Mouse (Mus musculus) MEL (cell line): Measurements from ENCODE around the gene Gm21976. TPM values are rescaled to one million over a fixed set of nuclear protein-coding genes. Genes with fewer than 3 reads are reported as not detected.

Experiments used
- DNase-seq: peaks from one replicate; pipeline ENCODE4 v3.0.0; 2011; ENCODE audit warnings: low read depth, low spot score
- H3K27ac ChIP-seq: 2 replicates; pipeline ENCODE4 v1.5.1; 2012; ENCODE audit warnings: low read depth, mild to moderate bottlenecking, control low read depth, low read length, moderate library complexity; ENCODE audit not compliant: control insufficient read depth
- H3K27me3 ChIP-seq, 2 experiments: fragments of 150-350 bp in 1 of 2; sonication (generic) in 1 of 2; 2 replicates each; pipeline ENCODE4 v1.6.1; 2012; ENCODE audit warnings: low read length in 2 of 2, mild to moderate bottlenecking in 2 of 2, improper control_type of control experiment in 1 of 2, moderate library complexity in 1 of 2; ENCODE audit not compliant: insufficient read depth in 2 of 2, control insufficient read depth in 1 of 2
- H3K36me3 ChIP-seq, 2 experiments: 2 replicates each; pipeline ENCODE4 v1.6.1; 2012 to 2014; ENCODE audit warnings: low read length in 2 of 2, improper control_type of control experiment in 1 of 2, inconsistent platforms in 1 of 2, mild to moderate bottlenecking in 1 of 2; ENCODE audit not compliant: insufficient read depth in 2 of 2, control insufficient read depth in 1 of 2
- H3K4me1 ChIP-seq, 2 experiments: fragments of 150-350 bp in 1 of 2; sonication (generic) in 1 of 2; 2 replicates each; pipeline ENCODE4 v1.6.1; 2012; ENCODE audit warnings: low read length in 2 of 2, improper control_type of control experiment in 1 of 2, mild to moderate bottlenecking in 1 of 2; ENCODE audit not compliant: insufficient read depth in 2 of 2, control insufficient read depth in 1 of 2
- H3K4me3 ChIP-seq, 2 experiments: fragments of 150-350 bp in 1 of 2; sonication (generic) in 1 of 2; 2 replicates each; pipeline ENCODE4 v1.5.1; 2012; ENCODE audit warnings: low read depth in 2 of 2, low read length in 2 of 2, mild to moderate bottlenecking in 2 of 2, moderate library complexity in 2 of 2, control low read depth in 1 of 2, improper control_type of control experiment in 1 of 2; ENCODE audit not compliant: control insufficient read depth in 1 of 2, insufficient read depth in 1 of 2
- H3K79me2 ChIP-seq: 2 replicates; pipeline ENCODE4 v1.6.1; 2012; ENCODE audit warnings: mild to moderate bottlenecking, low read length, moderate library complexity; ENCODE audit not compliant: control insufficient read depth, poor library complexity, insufficient read depth
- H3K9ac ChIP-seq: 2 replicates; pipeline ENCODE4 v1.6.1; 2012; ENCODE audit warnings: low read depth, mild to moderate bottlenecking, control low read depth, low read length, moderate library complexity; ENCODE audit not compliant: control insufficient read depth, poor library complexity, severe bottlenecking
- H3K9me3 ChIP-seq: fragments of 150-350 bp; sonication (generic); replicated peaks from 2 replicates; pipeline ENCODE4 v1.6.1; 2012; ENCODE audit warnings: mild to moderate bottlenecking, low read length, improper control_type of control experiment, moderate library complexity; ENCODE audit not compliant: insufficient read depth
- KAT2A ChIP-seq: conservative IDR thresholded peaks from 2 replicates; pipeline ENCODE4 v1.6.1; 2012; ENCODE audit warnings: low read depth, low read length, improper control_type of control experiment, inconsistent platforms
- MAX ChIP-seq: IDR thresholded peaks from 2 replicates; pipeline ENCODE4 v1.6.1; 2011; ENCODE audit warnings: low read length, improper control_type of control experiment
- MEF2A ChIP-seq: IDR thresholded peaks from 2 replicates; pipeline ENCODE4 v1.6.1; 2014; ENCODE audit warnings: low read depth, mild to moderate bottlenecking, inconsistent platforms, low read length, improper control_type of control experiment; ENCODE audit not compliant: poor library complexity, insufficient replicate concordance, severe bottlenecking; ENCODE audit errors: extremely low read depth
- MXI1 ChIP-seq: IDR thresholded peaks from 2 replicates; pipeline ENCODE4 v1.6.1; 2011; ENCODE audit warnings: mild to moderate bottlenecking, low read depth, low read length, improper control_type of control experiment
- NELFE ChIP-seq: IDR thresholded peaks from 2 replicates; pipeline ENCODE4 v1.6.1; 2011; ENCODE audit warnings: low read depth, low read length, improper control_type of control experiment
- NRF1 ChIP-seq: IDR thresholded peaks from 2 replicates; pipeline ENCODE4 v1.6.1; 2014; ENCODE audit warnings: low read depth, mild to moderate bottlenecking, inconsistent platforms, low read length, improper control_type of control experiment, moderate library complexity; ENCODE audit not compliant: poor library complexity, insufficient read depth, severe bottlenecking
- POLR2A ChIP-seq, 2 experiments: IDR thresholded peaks; 2 replicates each; pipeline ENCODE4 v1.6.1; 2011 to 2012; ENCODE audit warnings: low read length in 2 of 2, mild to moderate bottlenecking in 2 of 2, control low read depth in 1 of 2, improper control_type of control experiment in 1 of 2, low read depth in 1 of 2, moderate library complexity in 1 of 2; ENCODE audit not compliant: control insufficient read depth in 1 of 2, insufficient read depth in 1 of 2, poor library complexity in 1 of 2
- POLR2AphosphoS2 ChIP-seq: IDR thresholded peaks from 2 replicates; pipeline ENCODE4 v1.6.1; 2011; ENCODE audit warnings: low read length, improper control_type of control experiment
- RCOR1 ChIP-seq: IDR thresholded peaks from 2 replicates; pipeline ENCODE4 v1.6.1; 2012; ENCODE audit warnings: low read depth, mild to moderate bottlenecking, inconsistent platforms, low read length, improper control_type of control experiment
- SMC3 ChIP-seq: IDR thresholded peaks from 2 replicates; pipeline ENCODE4 v1.6.1; 2011; ENCODE audit warnings: low read depth, low read length, improper control_type of control experiment
- TAL1 ChIP-seq: IDR thresholded peaks from 2 replicates; pipeline ENCODE4 v1.6.1; 2012; ENCODE audit warnings: mild to moderate bottlenecking, inconsistent platforms, low read length, moderate library complexity, mixed read lengths
- TCF12 ChIP-seq: IDR thresholded peaks from 2 replicates; pipeline ENCODE4 v1.6.1; 2014; ENCODE audit warnings: low read depth, mild to moderate bottlenecking, inconsistent platforms, low read length, improper control_type of control experiment, moderate library complexity
- polyA plus RNA-seq, 2 experiments: library from polyadenylated mRNA; stranded (reverse) in 1 of 2; unstranded in 1 of 2; fragments of >175 nt in 1 of 2; fragments of >200 nt in 1 of 2; gene quantifications; 2 replicates each; pipeline versions ENCODE4 v1.2.1 to v1.2.4; 2012; ENCODE audit warnings: low replicate concordance in 2 of 2, low read depth in 1 of 2; ENCODE audit not compliant: insufficient read length in 2 of 2, insufficient read depth in 1 of 2, missing spikeins in 1 of 2
- total RNA-seq: library from RNA; depleted of rRNA; stranded (reverse); fragments of 300-350 nt; gene quantifications from 2 replicates; pipeline ENCODE4 v1.2.3, GENCODE M21; 2012

Gm21976 gene
- total and polyA plus RNA-seq, 3 experiments = not detected

DNA sequence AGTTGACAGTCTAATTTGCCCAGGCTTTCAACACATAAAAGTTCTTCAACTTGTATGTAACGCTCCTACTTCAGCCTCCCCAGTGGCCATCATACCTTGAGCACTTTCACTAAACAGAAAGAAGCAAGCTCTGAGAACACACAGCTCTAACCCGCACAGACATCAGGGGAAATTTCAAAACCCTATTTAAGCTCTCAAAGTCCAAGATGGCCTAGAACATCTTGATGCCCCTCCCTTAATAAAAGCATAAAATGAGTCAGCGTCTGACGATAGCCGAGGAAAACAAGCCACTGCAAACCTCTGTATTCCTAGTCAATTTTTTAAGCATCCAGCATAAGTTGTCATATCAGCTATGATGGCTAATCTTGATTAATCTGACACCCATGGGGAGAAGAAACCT, 31.9 kb downstream of the Gm21976 start:
- Histone ChIP-seq H3K4me3 (no peak overlapping the region), H3K79me2 (peaks cover 37% of the 10 kb centered on the region), H3K9ac (no peak overlapping the region), H3K27me3 (no peaks in the 10 kb centered on the region), H3K4me1 (peaks cover 12 to 18% of the 10 kb centered on the region in 2 experiments), H3K9me3 (no peaks in the 10 kb centered on the region), H3K27ac (no peak overlapping the region), H3K36me3 (peaks cover 48 to 63% of the 10 kb centered on the region in 2 experiments)
- TF ChIP-seq KAT2A = no peak
- TF ChIP-seq MEF2A = no peak
- TF ChIP-seq NRF1 = no peak
- TF ChIP-seq POLR2A (IDR thresholded peaks at IDR 0.05; ENCODE audit: control insufficient read depth in 1 of 2, insufficient read depth in 1 of 2, low read depth in 1 of 2, low read length in 2 of 2, poor library complexity in 1 of 2) = no peak
- DNase-seq = no peak

DNA sequence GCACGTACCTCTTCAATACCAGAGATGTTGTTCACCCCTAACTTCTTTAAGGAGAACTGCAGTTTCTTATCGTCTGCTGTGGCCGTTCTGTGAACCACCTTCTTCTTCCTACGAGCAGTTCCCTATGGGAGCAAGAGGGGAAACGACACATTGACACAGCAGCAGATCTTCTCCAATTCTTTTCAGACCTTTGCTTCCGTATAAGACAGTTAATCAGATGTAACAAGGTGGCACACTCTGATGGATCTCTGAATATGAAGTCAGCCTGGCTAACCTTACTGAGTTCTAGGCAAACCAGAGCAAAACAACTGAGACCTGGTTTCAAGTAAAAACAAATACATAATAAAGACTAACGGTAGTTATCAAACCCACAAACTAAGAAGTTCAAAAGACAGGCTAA, 33.9 kb downstream of the Gm21976 start:
- Histone ChIP-seq H3K36me3 (peaks cover 48 to 60% of the 10 kb centered on the region in 2 experiments), H3K27ac (no peak overlapping the region; the same call in 1 of the 2 replicates), H3K27me3 (no peaks in the 10 kb centered on the region), H3K9me3 (no peaks in the 10 kb centered on the region), H3K4me1 (peaks cover 9 to 20% of the 10 kb centered on the region in 2 experiments), H3K79me2 (peaks cover 47% of the 10 kb centered on the region), H3K4me3 (peak overlapping the region in 1 of 2 experiments; percentile 90; a peak in 1 of 4 replicates), H3K9ac (peak overlapping the region; percentile 59)
- DNase-seq = peak; percentile 62
- TF ChIP-seq TCF12 = no peak
- 0 out of 2 replicates have a peak, but pooled peaks have one; percentile 20 for TF ChIP-seq RCOR1

DNA sequence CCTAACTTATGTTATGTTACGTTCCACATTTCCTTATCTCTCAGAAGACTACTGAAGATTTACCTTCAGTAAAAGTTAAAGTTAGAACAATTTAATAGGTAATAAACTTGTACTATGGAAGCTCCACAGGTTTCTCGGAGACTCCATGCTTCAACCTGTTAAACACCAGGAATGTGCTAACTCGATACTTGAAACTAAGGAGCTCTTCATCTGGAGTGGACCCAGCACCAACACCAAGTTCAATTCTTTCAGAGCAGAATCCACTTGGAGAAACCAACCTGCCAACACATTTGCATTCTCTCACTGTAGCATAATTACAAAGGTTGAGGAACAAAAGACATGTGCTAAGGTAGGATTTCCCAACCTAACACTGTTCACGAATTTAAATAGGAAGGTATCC, 35.4 kb downstream of the Gm21976 start:
- Histone ChIP-seq H3K79me2 (peaks cover 47% of the 10 kb centered on the region), H3K27me3 (no peaks in the 10 kb centered on the region), H3K9me3 (no peaks in the 10 kb centered on the region), H3K9ac (peak overlapping the region; percentile 98), H3K27ac (peak overlapping the region; percentile 40; the same call in 1 of the 2 replicates), H3K4me1 (peaks cover 9 to 21% of the 10 kb centered on the region in 2 experiments), H3K36me3 (peaks cover 45 to 54% of the 10 kb centered on the region in 2 experiments), H3K4me3 (peak overlapping the region; percentile 56 to 90)
- DNase-seq = no peak
- TF ChIP-seq SMC3 = no peak
- no peak for TF ChIP-seq TAL1
- peak; percentile 23; the same call in 1 of the 2 replicates for TF ChIP-seq NELFE
- TF ChIP-seq MXI1 = 0 out of 2 replicates have a peak, but pooled peaks have one; percentile 12
- 0 out of 2 replicates have a peak, but pooled peaks have one; percentile 18 for TF ChIP-seq MAX
- peak; percentile 17; the same call in 1 of the 2 replicates for TF ChIP-seq POLR2AphosphoS2
- TF ChIP-seq, all 39 proteins: peak for 4
